ENCODE assay signal across 13 mouse cellular contexts in the genomic region with DNA sequence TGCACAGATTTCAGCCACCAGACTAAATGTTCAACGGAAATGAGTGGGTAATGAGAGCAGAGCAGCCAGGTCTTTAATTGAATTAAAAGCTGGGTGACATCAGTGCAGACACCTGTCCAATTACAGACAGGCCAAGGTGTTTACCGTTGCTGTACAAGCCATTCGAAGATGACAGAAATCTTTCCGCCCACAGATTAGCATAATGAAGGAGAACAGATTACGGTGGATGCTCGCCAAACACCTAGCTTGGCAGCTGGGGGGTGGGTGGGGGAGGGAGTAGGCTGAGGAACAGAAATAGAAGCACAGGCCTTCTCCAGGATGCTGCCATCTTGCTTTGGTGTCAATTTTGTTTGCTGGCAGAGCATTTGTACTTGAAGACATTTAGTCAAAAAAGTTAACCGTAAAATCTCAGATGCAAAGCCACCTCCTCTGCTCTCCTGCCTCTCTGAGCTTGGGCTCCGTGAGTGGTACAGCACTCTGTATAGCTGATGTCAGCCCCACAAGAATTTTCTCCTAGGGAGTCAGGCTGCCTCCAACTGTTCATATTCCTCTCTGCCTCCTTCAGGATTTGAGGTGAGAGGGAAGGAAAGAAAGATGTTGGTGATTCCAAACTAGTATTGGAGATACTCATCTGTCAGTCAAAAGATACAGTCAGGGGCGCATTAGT.
DNase-seq lines count a peak whose midpoint lies in the region; ATAC-seq lines count a peak whose summit lies in the region.
"Had no signal": no experiment of that assay in that cellular context is flagged by ENCODE, and none has a peak within 500 bp of the region (broad histone marks: within the 10 kb centered on the region; RNA-seq: fewer than 3 reads in every experiment).

No protein-coding gene starts in this region.

- H3K4me2 ChIP-seq in forebrain, embryonic 15.5 days (replicated peaks), result no peak overlapping the region
- no peak overlapping the region for H3K4me2 ChIP-seq in neural tube, embryonic 15.5 days
- H3K4me2 ChIP-seq: embryonic facial prominence, embryonic 12.5 days; lung, embryonic 14.5 days had no signal

- peak; percentile 68 for ATAC-seq in forebrain, embryonic 15.5 days (replicated peaks)
- ATAC-seq in neural tube, embryonic 15.5 days (ENCODE audit: low FRiP score), result no peak
- ATAC-seq: CD4-positive, CD25-positive, alpha-beta regulatory T cell, adult 4 months; intestine, postnatal 0 days had no signal

- H3K36me3 ChIP-seq in forebrain, embryonic 15.5 days, result no peaks in the 10 kb centered on the region
- H3K36me3 ChIP-seq in neural tube, embryonic 15.5 days, result no peaks in the 10 kb centered on the region
- H3K36me3 ChIP-seq: embryonic facial prominence, embryonic 12.5 days had no signal

- H3K9ac ChIP-seq in forebrain, embryonic 15.5 days (replicated peaks), result no peak overlapping the region
- H3K9ac ChIP-seq in neural tube, embryonic 15.5 days (replicated peaks), result no peak overlapping the region
- H3K9ac ChIP-seq: embryonic facial prominence, embryonic 12.5 days; lung, embryonic 14.5 days had no signal

- peaks cover 10% of the 10 kb centered on the region for H3K4me1 ChIP-seq in forebrain, embryonic 15.5 days
- no peaks in the 10 kb centered on the region for H3K4me1 ChIP-seq in neural tube, embryonic 15.5 days
- H3K4me1 ChIP-seq: embryonic facial prominence, embryonic 12.5 days had no signal

- 41% methylated on average over 9 of the region's 9 CpGs for WGBS in forebrain, embryonic 15.5 days
- WGBS in neural tube, embryonic 15.5 days, result 75% methylated on average over 9 of the region's 9 CpGs

- H3K27me3 ChIP-seq in forebrain, embryonic 15.5 days, result no peaks in the 10 kb centered on the region
- H3K27me3 ChIP-seq in neural tube, embryonic 15.5 days (replicated peaks), result no peaks in the 10 kb centered on the region
- H3K27me3 ChIP-seq: embryonic facial prominence, embryonic 12.5 days had no signal

- no peaks in the 10 kb centered on the region for H3K9me3 ChIP-seq in forebrain, embryonic 15.5 days
- H3K9me3 ChIP-seq in neural tube, embryonic 15.5 days (replicated peaks), result no peaks in the 10 kb centered on the region
- H3K9me3 ChIP-seq: embryonic facial prominence, embryonic 12.5 days had no signal

- no peak overlapping the region for H3K4me3 ChIP-seq in forebrain, embryonic 15.5 days
- no peak overlapping the region for H3K4me3 ChIP-seq in neural tube, embryonic 15.5 days (replicated peaks)
- H3K4me3 ChIP-seq: embryonic facial prominence, embryonic 12.5 days had no signal

- no peak overlapping the region for H3K27ac ChIP-seq in forebrain, embryonic 15.5 days (replicated peaks)
- no peak overlapping the region for H3K27ac ChIP-seq in neural tube, embryonic 15.5 days (replicated peaks)
- H3K27ac ChIP-seq: embryonic facial prominence, embryonic 12.5 days had no signal

- peak; percentile 11 to 25 for DNase-seq in frontal cortex, postnatal 36 days (ENCODE audit: low spot score in 2 of 2)
- DNase-seq in frontal cortex, postnatal 25 days (ENCODE audit: low spot score in 2 of 2), result no peak
- peak; percentile 66 for DNase-seq in brain, adult 2 months (ENCODE audit: low read depth, low spot score)
- peak; percentile 6 to 12 for DNase-seq in layer of hippocampus, postnatal 25 days (ENCODE audit: extremely low spot score in 1 of 2, low spot score in 1 of 2)
- no peak for DNase-seq in spleen, postnatal 36 days (ENCODE audit: low spot score in 2 of 2)
- DNase-seq: cerebellum, adult 9-11 months; kidney, postnatal 36 days; lung, embryonic 14.5 days had no signal

Comparison
In these comparisons a context has a peak if more than half of its experiments do, and no peak if none do; other contexts are left out.
1. DNase-seq: peak in frontal cortex, postnatal 36 days (2 of 2), brain, adult 2 months (single experiment) and layer of hippocampus, postnatal 25 days (2 of 2); none in frontal cortex, postnatal 25 days (0 of 2) and spleen, postnatal 36 days (0 of 2).